Mouse (Mus musculus) adrenal gland, postnatal 10 days (tissue): Measurements from ENCODE around the gene Drp2. TPM values are rescaled to one million over a fixed set of nuclear protein-coding genes. Genes with fewer than 3 reads are reported as not detected.

Experiments used
- total RNA-seq, 2 experiments: library from RNA; stranded (reverse); gene quantifications; 2 replicates each; pipeline ENCODE4 v1.2.3; 2021

Drp2 gene
- total RNA-seq, 2 experiments from 2014 or later = 0.51 to 1.3 TPM

Other genes starting within 250 kb of the Drp2 start
- gene Xkrx, start 242.5 kb upstream of the Drp2 start, total RNA-seq = 1 to 10 TPM; 1.9 to 3.3 TPM
- not detected for gene Arl13a, start 217.1 kb upstream of the Drp2 start, total RNA-seq
- 1 to 10 TPM in 1 of 2 experiments, under 1 TPM in 1; 0.45 to 1.3 TPM for gene Nox1, start 182.6 kb upstream of the Drp2 start, total RNA-seq
- gene Trmt2b, start 127.6 kb upstream of the Drp2 start, total RNA-seq = 10 to 100 TPM; 31.2 to 35.7 TPM
- gene Tmem35a, start 109.3 kb upstream of the Drp2 start, total RNA-seq = 100 to 1,000 TPM in 1 of 2 experiments, 10 to 100 TPM in 1; 71.2 to 120 TPM
- gene Cenpi, start 96.5 kb upstream of the Drp2 start, total RNA-seq = 1 to 10 TPM; 4.8 to 8.3 TPM
- gene Taf7l, start 71.9 kb downstream of the Drp2 start, total RNA-seq = not detected
- 10 to 100 TPM; 52.9 to 58.0 TPM for gene Timm8a1, start 137.3 kb downstream of the Drp2 start, total RNA-seq
- 1 to 10 TPM; 2.5 to 3.3 TPM for gene Btk, start 179.0 kb downstream of the Drp2 start, total RNA-seq
- 100 to 1,000 TPM; 336 to 341 TPM for gene Rpl36a, start 181.1 kb downstream of the Drp2 start, total RNA-seq
- gene Gla, start 196.6 kb downstream of the Drp2 start, total RNA-seq = 1 to 10 TPM; 5.4 to 5.8 TPM
- gene Hnrnph2, start 196.6 kb downstream of the Drp2 start, total RNA-seq = 10 to 100 TPM; 83.6 to 83.9 TPM